Mouse (Mus musculus): Measurements from ENCODE around the gene Zfp52. TPM values are rescaled to one million over a fixed set of nuclear protein-coding genes. Genes with fewer than 3 reads are reported as not detected.
A peak's percentile ranks its signal among the peaks of the same experiment; 100 is the strongest.

Zfp52 gene
- polyA plus RNA-seq, 1 experiment from 2014 or later, result 5.4 TPM

DNA sequence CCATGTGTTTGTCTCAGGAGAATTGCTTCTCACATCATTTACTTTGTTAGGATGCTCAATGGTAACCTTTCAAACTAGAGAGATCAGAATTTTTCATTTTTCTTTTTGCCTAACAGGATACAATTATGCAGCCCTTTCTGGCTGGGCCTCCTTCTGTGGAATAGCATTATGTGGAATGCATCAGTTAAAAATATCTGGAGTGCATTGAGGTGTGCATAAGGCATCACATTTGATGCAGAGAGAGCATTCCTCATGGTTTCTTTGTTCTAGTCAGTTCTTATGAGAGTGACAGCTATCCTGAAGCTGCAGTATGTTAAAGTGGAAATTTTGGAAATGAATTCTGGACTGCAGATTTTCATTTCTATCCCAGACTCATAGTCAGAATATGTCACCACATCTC, 9.1 kb upstream of the Zfp52 start:
- H3K36me3 ChIP-seq, result no peaks in the 10 kb centered on the region
- 0 out of 2 replicates have a peak, but pooled peaks cover under 1% of the 10 kb centered on the region for H3K4me1 ChIP-seq
- no peak overlapping the region for H3K27ac ChIP-seq
- H3K9ac ChIP-seq, result no peak overlapping the region
- no peak overlapping the region for H3K4me2 ChIP-seq
- H3K27me3 ChIP-seq, result no peaks in the 10 kb centered on the region
- H3K9me3 ChIP-seq, result no peaks in the 10 kb centered on the region
- no peak for ATAC-seq (ENCODE audit: insufficient number of reproducible peaks, low FRiP score, low TSS enrichment, low read depth)
- no peak overlapping the region for H3K4me3 ChIP-seq

DNA sequence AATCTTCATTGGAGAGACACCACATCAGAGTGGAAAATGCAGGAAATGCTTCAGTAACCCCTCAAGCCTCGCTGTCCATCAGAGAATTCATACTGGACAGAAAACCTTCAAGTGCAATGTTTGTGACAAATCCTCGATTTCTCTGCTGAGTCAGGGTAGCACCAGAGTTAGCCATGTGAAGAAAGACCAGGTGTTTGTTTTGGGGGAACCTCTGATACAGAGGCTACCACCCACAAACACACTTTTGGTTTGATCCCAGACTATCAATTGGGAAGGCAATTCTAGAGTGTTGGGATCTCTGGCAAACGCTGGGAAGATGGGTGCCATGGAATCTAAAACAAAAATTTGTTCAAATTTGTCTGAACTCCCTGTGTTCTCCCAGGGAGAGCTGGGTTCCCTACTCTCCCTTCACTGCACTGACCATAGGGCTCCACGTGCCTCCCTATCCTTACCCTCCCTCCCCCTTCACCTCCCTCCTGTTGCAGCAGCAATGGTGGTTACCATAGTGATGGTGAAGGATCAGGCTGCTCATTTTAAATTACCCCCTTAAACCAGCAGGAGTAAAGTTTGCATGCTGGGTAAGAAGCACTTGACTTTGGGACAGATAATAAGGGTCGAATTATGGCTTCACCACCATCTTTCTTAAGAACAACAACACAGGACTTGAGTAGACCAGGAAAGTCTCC, 4.6 kb upstream of the Zfp52 start:
- no peaks in the 10 kb centered on the region for H3K9me3 ChIP-seq
- H3K4me3 ChIP-seq, result no peak overlapping the region
- H3K27ac ChIP-seq, result no peak overlapping the region
- no peak overlapping the region for H3K4me2 ChIP-seq
- no peak for ATAC-seq (ENCODE audit: insufficient number of reproducible peaks, low FRiP score, low TSS enrichment, low read depth)
- H3K36me3 ChIP-seq, result no peaks in the 10 kb centered on the region
- H3K27me3 ChIP-seq, result no peaks in the 10 kb centered on the region
- 74% methylated on average over 5 of the region's 5 CpGs for WGBS
- H3K9ac ChIP-seq, result no peak overlapping the region
- H3K4me1 ChIP-seq, result peaks cover 22% of the 10 kb centered on the region

DNA sequence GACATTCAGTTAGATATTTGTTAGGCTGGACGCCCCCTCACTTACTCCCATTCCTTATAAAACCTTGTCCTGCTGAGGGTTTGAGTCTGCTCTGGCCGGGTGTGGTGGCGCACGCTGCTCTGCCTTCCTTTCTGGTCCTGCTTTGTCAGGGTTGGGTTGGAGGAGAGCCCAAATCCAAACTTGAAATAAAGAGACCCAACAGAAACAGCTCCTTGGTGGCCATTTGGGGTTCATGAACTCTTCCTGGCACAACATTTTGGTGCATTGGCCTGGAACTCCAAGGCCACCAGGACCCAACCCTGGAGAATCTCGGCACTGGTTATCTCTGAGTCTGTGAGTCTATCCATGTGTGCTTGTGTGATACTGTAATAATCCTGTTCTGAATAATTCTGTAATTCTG, 3.7 kb upstream of the Zfp52 start:
- Histone ChIP-seq H3K27ac (peak overlapping the region; percentile 97), H3K4me3 (peak overlapping the region; percentile 79), H3K4me2 (peak overlapping the region; percentile 58), H3K36me3 (no peaks in the 10 kb centered on the region), H3K9ac (peak overlapping the region; percentile 96; the same call in 1 of the 2 replicates), H3K9me3 (no peaks in the 10 kb centered on the region), H3K4me1 (peaks cover 22% of the 10 kb centered on the region), H3K27me3 (no peaks in the 10 kb centered on the region)
- no peak for ATAC-seq (ENCODE audit: insufficient number of reproducible peaks, low FRiP score, low TSS enrichment, low read depth)
- WGBS, result 59% methylated on average over 5 of the region's 5 CpGs

DNA sequence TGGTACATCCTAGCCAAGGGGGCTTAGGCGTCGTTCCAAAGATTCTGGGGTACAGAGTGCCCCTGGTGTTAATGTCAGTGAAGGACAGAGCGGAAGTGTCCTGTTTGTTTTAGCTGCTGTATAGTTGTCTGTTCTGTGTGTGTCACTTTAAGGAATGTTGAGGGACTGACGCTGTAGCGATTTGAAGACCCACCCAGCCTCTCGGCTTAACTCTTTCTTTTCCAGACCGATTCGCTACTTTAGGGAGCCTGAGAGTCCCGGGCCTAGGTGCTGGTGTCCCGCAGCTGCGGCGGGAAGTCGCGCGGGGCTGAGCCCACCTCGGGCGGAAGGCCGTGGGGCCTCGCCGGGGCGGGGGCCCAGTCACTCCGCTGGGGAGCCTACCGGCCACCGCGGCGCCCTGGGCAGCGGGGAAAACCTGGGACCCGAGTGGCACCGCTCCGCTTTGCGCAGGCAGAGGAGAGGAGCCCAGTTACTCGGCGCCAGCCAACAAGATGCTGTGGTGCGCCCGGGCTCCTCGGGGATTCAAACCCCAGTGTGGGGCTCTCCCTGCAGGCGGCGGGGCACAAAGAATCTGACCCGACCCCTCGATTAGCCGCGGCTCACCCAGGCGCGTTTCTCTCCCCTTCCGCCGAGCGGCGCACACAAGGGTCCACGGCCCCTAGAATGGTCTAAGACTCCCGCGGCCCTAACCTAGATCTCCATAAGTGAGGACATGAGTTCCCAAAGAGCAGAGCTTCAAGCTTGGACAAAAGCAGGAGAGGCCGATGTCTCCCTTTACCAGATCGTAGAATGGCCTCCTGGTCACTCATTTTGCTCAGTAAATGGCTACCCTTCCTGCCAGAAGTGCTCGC, 3.0 kb upstream of the Zfp52 start:
- ATAC-seq (ENCODE audit: insufficient number of reproducible peaks, low FRiP score, low TSS enrichment, low read depth), result peak; percentile 75
- Histone ChIP-seq H3K27me3 (no peaks in the 10 kb centered on the region), H3K9me3 (no peaks in the 10 kb centered on the region), H3K36me3 (no peaks in the 10 kb centered on the region), H3K4me3 (peak overlapping the region; percentile 79), H3K9ac (peak overlapping the region; percentile 96), H3K4me2 (peak overlapping the region; percentile 58), H3K27ac (peak overlapping the region; percentile 97), H3K4me1 (peaks cover 22% of the 10 kb centered on the region)
- under 1% methylated on average over 51 of the region's 54 CpGs for WGBS

GRCm38 (mm10) chr17:21533961-21534360, 1.4 kb upstream of the Zfp52 start:
- no peak for ATAC-seq (ENCODE audit: insufficient number of reproducible peaks, low FRiP score, low TSS enrichment, low read depth)
- Histone ChIP-seq H3K27me3 (no peaks in the 10 kb centered on the region), H3K36me3 (no peaks in the 10 kb centered on the region), H3K27ac (no peak overlapping the region; the same call in 1 of the 2 replicates), H3K4me2 (no peak overlapping the region), H3K4me3 (no peak overlapping the region), H3K9ac (no peak overlapping the region), H3K4me1 (peaks cover 22% of the 10 kb centered on the region), H3K9me3 (no peaks in the 10 kb centered on the region)
- 79% methylated on average over 1 of the region's 1 CpGs for WGBS

DNA sequence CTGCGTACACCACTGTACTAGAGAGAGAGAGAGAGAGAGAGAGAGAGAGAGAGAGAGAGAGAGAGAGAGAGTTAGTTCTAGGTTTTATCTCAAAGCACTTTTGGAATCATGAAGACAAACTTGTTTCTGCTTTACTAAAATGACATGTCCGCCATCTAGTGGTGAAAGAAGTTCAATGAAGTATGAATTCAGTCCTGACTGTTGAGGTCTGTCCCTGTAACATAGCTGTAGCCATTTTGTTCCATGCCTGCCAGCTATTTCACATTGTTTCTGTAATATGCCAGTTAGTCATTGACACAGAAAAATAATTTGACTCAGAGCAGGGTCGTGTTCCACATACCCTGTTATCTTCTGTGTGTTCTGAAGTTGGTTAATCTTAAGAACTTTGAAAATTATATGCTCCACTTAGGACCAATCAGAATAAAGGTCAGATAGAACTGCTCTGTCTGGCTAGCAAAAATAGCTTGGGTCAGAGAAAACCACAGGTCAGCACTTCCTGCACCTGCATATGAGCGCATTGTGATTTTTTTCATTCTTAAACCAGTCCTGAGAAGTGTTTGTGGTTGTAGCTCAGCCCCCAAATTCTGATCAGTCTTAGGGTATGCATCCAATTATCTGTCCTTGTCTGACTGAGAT, 761 bp upstream of the Zfp52 start:
- H3K27ac ChIP-seq, result peak overlapping the region; percentile 75; the same call in 1 of the 2 replicates
- no peak for ATAC-seq (ENCODE audit: insufficient number of reproducible peaks, low FRiP score, low TSS enrichment, low read depth)

GRCm38 (mm10) chr17:21536096-21536495, 757 bp downstream of the Zfp52 start:
- Histone ChIP-seq H3K36me3 (no peaks in the 10 kb centered on the region), H3K4me2 (peak overlapping the region; percentile 77), H3K4me3 (peak overlapping the region; percentile 59), H3K9ac (peak overlapping the region; percentile 31; the same call in 1 of the 2 replicates), H3K4me1 (peaks cover 22% of the 10 kb centered on the region), H3K27me3 (no peaks in the 10 kb centered on the region), H3K27ac (peak overlapping the region; percentile 75; the same call in 1 of the 2 replicates), H3K9me3 (no peaks in the 10 kb centered on the region)
- 30% methylated on average over 7 of the region's 7 CpGs for WGBS
- ATAC-seq (ENCODE audit: insufficient number of reproducible peaks, low FRiP score, low TSS enrichment, low read depth), result no peak

More for the DNA sequence above, 761 bp upstream of the Zfp52 start:
- Histone ChIP-seq H3K9ac (no peak overlapping the region), H3K4me3 (no peak overlapping the region), H3K9me3 (no peaks in the 10 kb centered on the region), H3K27me3 (no peaks in the 10 kb centered on the region), H3K36me3 (no peaks in the 10 kb centered on the region), H3K4me1 (peaks cover 22% of the 10 kb centered on the region), H3K4me2 (peak overlapping the region; percentile 77)
- WGBS, result 18% methylated on average over 4 of the region's 4 CpGs

GRCm38 (mm10) chr17:21536676-21537075, 1.3 kb downstream of the Zfp52 start:
- WGBS, result 77% methylated on average over 2 of the region's 2 CpGs
- H3K9ac ChIP-seq, result no peak overlapping the region

GRCm38 (mm10) chr17:21557831-21558230, 22.5 kb downstream of the Zfp52 start:
- WGBS, result 82% methylated on average over 2 of the region's 2 CpGs
- H3K9ac ChIP-seq, result no peak overlapping the region
- ATAC-seq (ENCODE audit: insufficient number of reproducible peaks, low FRiP score, low TSS enrichment, low read depth), result no peak
- no peak overlapping the region for H3K4me2 ChIP-seq
- no peak overlapping the region for H3K27ac ChIP-seq
- H3K36me3 ChIP-seq, result peaks cover 24% of the 10 kb centered on the region
- no peaks in the 10 kb centered on the region for H3K9me3 ChIP-seq
- H3K4me1 ChIP-seq, result no peaks in the 10 kb centered on the region
- H3K4me3 ChIP-seq, result no peak overlapping the region
- H3K27me3 ChIP-seq, result no peaks in the 10 kb centered on the region

More at GRCm38 (mm10) chr17:21536676-21537075, 1.3 kb downstream of the Zfp52 start:
- Histone ChIP-seq H3K4me3 (no peak overlapping the region), H3K27ac (no peak overlapping the region), H3K36me3 (no peaks in the 10 kb centered on the region), H3K27me3 (no peaks in the 10 kb centered on the region), H3K4me2 (0 out of 2 replicates have a peak overlapping the region, but pooled peaks have one; percentile 77), H3K9me3 (no peaks in the 10 kb centered on the region), H3K4me1 (peaks cover 18% of the 10 kb centered on the region)
- no peak for ATAC-seq (ENCODE audit: insufficient number of reproducible peaks, low FRiP score, low TSS enrichment, low read depth)

- peak overlapping the region; percentile 71 for H3K4me3 ChIP-seq
- H3K27me3 ChIP-seq, result no peaks in the 10 kb centered on the region
- H3K27ac ChIP-seq, result peak overlapping the region; percentile 95
- H3K4me2 ChIP-seq, result peak overlapping the region; percentile 69
- H3K9me3 ChIP-seq, result no peaks in the 10 kb centered on the region
- H3K4me1 ChIP-seq, result peaks cover 11% of the 10 kb centered on the region
- H3K36me3 ChIP-seq, result peaks cover 4% of the 10 kb centered on the region; the same call in 1 of the 2 replicates
- ATAC-seq (ENCODE audit: insufficient number of reproducible peaks, low FRiP score, low TSS enrichment, low read depth), result peak; percentile 76
- 3% methylated on average over 5 of the region's 5 CpGs for WGBS
- H3K9ac ChIP-seq, result no peak overlapping the region
Measured at GRCm38 (mm10) chr17:21566220-21566619, 30.9 kb downstream of the Zfp52 start.

GRCm38 (mm10) chr17:21566728-21567349, 31.5 kb downstream of the Zfp52 start, which contains the start of gene Zfp948:
Gene Zfp948, plus strand, starts transcription at chr17:21567008.
- Histone ChIP-seq H3K9me3 (no peaks in the 10 kb centered on the region), H3K27ac (peak within 1 kb of the TSS; percentile 95), H3K4me3 (peak within 1 kb of the TSS; percentile 71), H3K27me3 (no peaks in the 10 kb centered on the region), H3K9ac (peak within 1 kb of the TSS; percentile 69), H3K4me1 (peaks cover 11% of the 10 kb centered on the region), H3K36me3 (peaks cover 3% of the 10 kb centered on the region; the same call in 1 of the 2 replicates), H3K4me2 (peak within 1 kb of the TSS; percentile 69)
- WGBS, result 3% methylated on average over 29 of the region's 29 CpGs
- peak; percentile 94 for ATAC-seq (ENCODE audit: insufficient number of reproducible peaks, low FRiP score, low TSS enrichment, low read depth)
